Comparison of ENCODE assay signal across 10 mouse cellular contexts in genomic region chr2:26387713-26388112, GRCm38 (mm10). TPM values are rescaled to one million over a fixed set of nuclear protein-coding genes. Genes with fewer than 3 reads are reported as not detected.
DNase-seq lines count a peak whose midpoint lies in the region; ATAC-seq and TF ChIP-seq lines count a peak whose summit lies in the region.
"Had no signal": no experiment of that assay in that cellular context is flagged by ENCODE, and none has a peak within 500 bp of the region (broad histone marks: within the 10 kb centered on the region; RNA-seq: fewer than 3 reads in every experiment).

No protein-coding gene starts in this region.

- ATAC-seq in G1E (ENCODE audit: extremely low read depth, insufficient number of reproducible peaks, low FRiP score, poor library complexity, severe bottlenecking), result no peak
- ATAC-seq in intestine, embryonic 14.5 days (replicated peaks; ENCODE audit: low FRiP score, low TSS enrichment, low read depth), result no peak
- no peak for ATAC-seq in liver, embryonic 15.5 days (ENCODE audit: insufficient read depth)

- H3K9me3 ChIP-seq in heart, embryonic 10.5 days, result no peaks in the 10 kb centered on the region
- no peaks in the 10 kb centered on the region for H3K9me3 ChIP-seq in G1E (replicated peaks)
- H3K9me3 ChIP-seq in intestine, embryonic 14.5 days (ENCODE audit: control insufficient read depth, low read length), result no peaks in the 10 kb centered on the region
- no peaks in the 10 kb centered on the region for H3K9me3 ChIP-seq in liver, embryonic 15.5 days (replicated peaks)

- H3K9ac ChIP-seq in intestine, embryonic 14.5 days (ENCODE audit: low read length), result no peak overlapping the region
- H3K9ac ChIP-seq in liver, embryonic 15.5 days, result peak overlapping the region; percentile 84; the same call in 1 of the 2 replicates

- H3K4me2 ChIP-seq in intestine, embryonic 14.5 days (ENCODE audit: low read length), result peak overlapping the region; percentile 93
- H3K4me2 ChIP-seq in liver, embryonic 15.5 days, result peak overlapping the region; percentile 91

- H3K27ac ChIP-seq in heart, embryonic 10.5 days, result no peak overlapping the region; the same call in 1 of the 2 replicates
- no peak overlapping the region for H3K27ac ChIP-seq in intestine, embryonic 14.5 days (ENCODE audit: low read depth)
- H3K27ac ChIP-seq in liver, embryonic 15.5 days (replicated peaks), result no peak overlapping the region

- peaks cover 23% of the 10 kb centered on the region for H3K4me1 ChIP-seq in heart, embryonic 10.5 days
- peaks cover 51% of the 10 kb centered on the region for H3K4me1 ChIP-seq in G1E (ENCODE audit: insufficient read depth, low read depth, low read length)
- H3K4me1 ChIP-seq in intestine, embryonic 14.5 days (replicated peaks; ENCODE audit: control insufficient read depth, insufficient read depth, low read length), result peaks cover 11% of the 10 kb centered on the region
- peaks cover 32% of the 10 kb centered on the region for H3K4me1 ChIP-seq in liver, embryonic 15.5 days (replicated peaks)

- peak overlapping the region; percentile 95 for H3K4me3 ChIP-seq in heart, embryonic 10.5 days
- peak overlapping the region; percentile 87; the same call in 1 of the 2 replicates for H3K4me3 ChIP-seq in G1E (ENCODE audit: low read depth, low read length)
- peak overlapping the region; percentile 53; the same call in 1 of the 2 replicates for H3K4me3 ChIP-seq in intestine, embryonic 14.5 days (ENCODE audit: low read depth, low read length)
- H3K4me3 ChIP-seq in liver, embryonic 15.5 days (replicated peaks), result peak overlapping the region; percentile 95

- TF ChIP-seq CTCF in G1E (IDR thresholded peaks at IDR 0.05; ENCODE audit: low read depth, low read length), result no peak

- peaks cover 74% of the 10 kb centered on the region for H3K36me3 ChIP-seq in heart, embryonic 10.5 days
- H3K36me3 ChIP-seq in G1E (replicated peaks), result peaks cover 78% of the 10 kb centered on the region
- peaks cover 71% of the 10 kb centered on the region for H3K36me3 ChIP-seq in intestine, embryonic 14.5 days (ENCODE audit: control insufficient read depth, insufficient read depth, low read length)
- peaks cover 72% of the 10 kb centered on the region for H3K36me3 ChIP-seq in liver, embryonic 15.5 days (replicated peaks)

- WGBS in heart, embryonic 10.5 days, result 90% methylated on average over 3 of the region's 3 CpGs
- 81% methylated on average over 3 of the region's 3 CpGs for WGBS in intestine, embryonic 14.5 days
- WGBS in liver, embryonic 15.5 days (ENCODE audit: insufficient replicate concordance), result 76% methylated on average over 3 of the region's 3 CpGs

- H3K27me3 ChIP-seq in heart, embryonic 10.5 days (ENCODE audit: insufficient read depth, poor library complexity, severe bottlenecking), result no peaks in the 10 kb centered on the region
- no peaks in the 10 kb centered on the region for H3K27me3 ChIP-seq in G1E (ENCODE audit: insufficient read depth, low read length)
- no peaks in the 10 kb centered on the region for H3K27me3 ChIP-seq in intestine, embryonic 14.5 days (replicated peaks; ENCODE audit: control insufficient read depth, insufficient read depth, low read length)
- no peaks in the 10 kb centered on the region for H3K27me3 ChIP-seq in liver, embryonic 15.5 days

- DNase-seq in heart, embryonic 10.5 days (ENCODE audit: low spot score), result no peak
- no peak for DNase-seq in heart, adult 9 months (ENCODE audit: low spot score in 2 of 2)
- DNase-seq in G1E (ENCODE audit: low spot score), result no peak
- no peak for DNase-seq in intestine, embryonic 14.5 days (ENCODE audit: low spot score)
- no peak for DNase-seq in layer of hippocampus, adult 9-10 months (ENCODE audit: low spot score)
- no peak for DNase-seq in thymus, postnatal 25 days
- DNase-seq in right cerebral cortex, postnatal 14 days, result no peak
- DNase-seq: adrenal gland, adult 8-10 months; spleen, adult 18-20 months had no signal

RNA-seq across cellular contexts. Expression of gene Entr1, which starts 1.4 kb away (rescaled TPM):
- polyA plus RNA-seq in heart, embryonic 10.5 days (2016; fragmentation: Nextera tagmentation; extraction: Ambion mirVana), result 94.7 and 113 TPM in 2 replicates
- total RNA-seq in G1E (2014; fragmentation: Nextera tagmentation) (56.5 and 69.8 TPM in 2 replicates), G1E (2017) (58.2 and 63.7 TPM in 2 replicates)
- polyA plus RNA-seq in G1E (2012), result 68.2 and 71.5 TPM in 2 replicates
- 96.2 and 101 TPM in 2 replicates for polyA plus RNA-seq in intestine, embryonic 14.5 days (2014; fragmentation: Nextera tagmentation; extraction: Ambion mirVana)
- polyA plus RNA-seq in liver, embryonic 15.5 days (2015; fragmentation: Nextera tagmentation; extraction: Ambion mirVana), result 38.2 and 42.8 TPM in 2 replicates

RNA-seq across cellular contexts. Expression of gene Pmpca, which starts 1.4 kb away (rescaled TPM):
- 153 and 171 TPM in 2 replicates for polyA plus RNA-seq in heart, embryonic 10.5 days (2016; fragmentation: Nextera tagmentation; extraction: Ambion mirVana)
- total RNA-seq in G1E (2014; fragmentation: Nextera tagmentation), result 56.9 and 76.5 TPM in 2 replicates
- total RNA-seq in G1E (2017), result 78.8 and 94.3 TPM in 2 replicates
- 542 and 594 TPM in 2 replicates for polyA plus RNA-seq in G1E (2012)
- 90.2 and 99.7 TPM in 2 replicates for polyA plus RNA-seq in intestine, embryonic 14.5 days (2014; fragmentation: Nextera tagmentation; extraction: Ambion mirVana)
- polyA plus RNA-seq in liver, embryonic 15.5 days (2015; fragmentation: Nextera tagmentation; extraction: Ambion mirVana), result 61.5 and 61.6 TPM in 2 replicates

RNA-seq across cellular contexts. Expression of gene Snapc4, which starts 7.3 kb away (rescaled TPM):
- 27.1 and 31.7 TPM in 2 replicates for polyA plus RNA-seq in heart, embryonic 10.5 days (2016; fragmentation: Nextera tagmentation; extraction: Ambion mirVana)
- total RNA-seq in G1E (2014; fragmentation: Nextera tagmentation) (18.7 and 25.4 TPM in 2 replicates), G1E (2017) (42.2 and 46.0 TPM in 2 replicates)
- polyA plus RNA-seq in G1E (2012), result 64.0 and 67.9 TPM in 2 replicates
- 30.4 and 31.1 TPM in 2 replicates for polyA plus RNA-seq in intestine, embryonic 14.5 days (2014; fragmentation: Nextera tagmentation; extraction: Ambion mirVana)
- 8.4 and 10.8 TPM in 2 replicates for polyA plus RNA-seq in liver, embryonic 15.5 days (2015; fragmentation: Nextera tagmentation; extraction: Ambion mirVana)

RNA-seq across cellular contexts. Expression of gene Inpp5e, which starts 21.3 kb away (rescaled TPM):
- polyA plus RNA-seq in heart, embryonic 10.5 days (2016; fragmentation: Nextera tagmentation; extraction: Ambion mirVana), result 20.5 and 22.7 TPM in 2 replicates
- total RNA-seq in G1E (2014; fragmentation: Nextera tagmentation) (19.7 and 23.0 TPM in 2 replicates), G1E (2017) (7.6 and 8.2 TPM in 2 replicates)
- polyA plus RNA-seq in G1E (2012), result 16.0 and 16.2 TPM in 2 replicates
- polyA plus RNA-seq in intestine, embryonic 14.5 days (2014; fragmentation: Nextera tagmentation; extraction: Ambion mirVana), result 18.4 and 22.8 TPM in 2 replicates
- polyA plus RNA-seq in liver, embryonic 15.5 days (2015; fragmentation: Nextera tagmentation; extraction: Ambion mirVana), result 6.0 and 6.1 TPM in 2 replicates

RNA-seq across cellular contexts. Expression of gene Card9, which starts 27.0 kb away (rescaled TPM):
- 0.31 and 0.62 TPM in 2 replicates for polyA plus RNA-seq in heart, embryonic 10.5 days (2016; fragmentation: Nextera tagmentation; extraction: Ambion mirVana)
- not detected in 2 replicates for total RNA-seq in G1E (2014; fragmentation: Nextera tagmentation)
- total RNA-seq in G1E (2017), result 0.12 and 0.16 TPM in 2 replicates
- polyA plus RNA-seq in G1E (2012), result 0.35 and 0.38 TPM in 2 replicates
- polyA plus RNA-seq in intestine, embryonic 14.5 days (2014; fragmentation: Nextera tagmentation; extraction: Ambion mirVana), result 1.0 and 1.1 TPM in 2 replicates
- polyA plus RNA-seq in liver, embryonic 15.5 days (2015; fragmentation: Nextera tagmentation; extraction: Ambion mirVana), result 2.3 and 2.9 TPM in 2 replicates
